Mouse (Mus musculus): ENCODE results near the gene Phactr2. TPM values are rescaled to one million over a fixed set of nuclear protein-coding genes. Genes with fewer than 3 reads are reported as not detected.

Gene Phactr2
- polyA plus RNA-seq, 1 experiment from 2014 or later: 27.2 TPM

GRCm38 (mm10) chr10:13250280-13250679 lies 223.9 kb downstream of the Phactr2 start:
- Histone ChIP-seq H3K4me3 (no peak overlapping the region), H3K9ac (no peak overlapping the region), H3K27me3 (no peaks in the 10 kb centered on the region), H3K4me2 (replicated peaks) (no peak overlapping the region), H3K4me1 (no peaks in the 10 kb centered on the region), H3K27ac (no peak overlapping the region), H3K9me3 (no peaks in the 10 kb centered on the region), H3K36me3 (peaks cover 17% of the 10 kb centered on the region; the same call in 1 of the 2 replicates)
- ATAC-seq (ENCODE audit: insufficient number of reproducible peaks, insufficient read depth, low FRiP score, low TSS enrichment): no peak
- 67% methylated on average over 2 of the region's 2 CpGs for WGBS

DNA sequence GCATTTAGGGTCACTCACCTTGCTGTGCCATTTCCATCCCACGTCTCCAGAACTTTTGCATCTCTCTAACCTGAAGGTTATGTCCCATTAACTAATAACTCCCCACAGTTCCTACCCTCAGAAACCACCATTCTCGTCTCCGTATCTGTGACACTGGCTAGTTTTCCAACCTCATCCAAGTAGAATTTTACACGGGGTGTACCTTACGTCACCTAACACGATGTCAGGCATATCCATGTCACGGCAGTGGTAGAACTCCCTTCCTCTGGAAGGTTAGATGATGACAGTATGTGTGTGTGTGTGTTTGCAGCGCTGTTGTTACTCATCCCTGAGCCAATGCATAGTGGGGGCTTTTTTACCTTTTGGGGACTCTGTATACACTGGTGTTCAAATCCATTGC lies 225.1 kb downstream of the Phactr2 start:
- no peaks in the 10 kb centered on the region for H3K4me1 ChIP-seq
- no peak overlapping the region for H3K4me3 ChIP-seq
- H3K9me3 ChIP-seq: no peaks in the 10 kb centered on the region
- peaks cover 18% of the 10 kb centered on the region; the same call in 1 of the 2 replicates for H3K36me3 ChIP-seq
- no peak overlapping the region for H3K4me2 ChIP-seq (replicated peaks)
- no peaks in the 10 kb centered on the region for H3K27me3 ChIP-seq
- WGBS: 92% methylated on average over 8 of the region's 8 CpGs
- ATAC-seq (ENCODE audit: insufficient number of reproducible peaks, insufficient read depth, low FRiP score, low TSS enrichment): no peak
- H3K9ac ChIP-seq: no peak overlapping the region
- H3K27ac ChIP-seq: no peak overlapping the region

DNA sequence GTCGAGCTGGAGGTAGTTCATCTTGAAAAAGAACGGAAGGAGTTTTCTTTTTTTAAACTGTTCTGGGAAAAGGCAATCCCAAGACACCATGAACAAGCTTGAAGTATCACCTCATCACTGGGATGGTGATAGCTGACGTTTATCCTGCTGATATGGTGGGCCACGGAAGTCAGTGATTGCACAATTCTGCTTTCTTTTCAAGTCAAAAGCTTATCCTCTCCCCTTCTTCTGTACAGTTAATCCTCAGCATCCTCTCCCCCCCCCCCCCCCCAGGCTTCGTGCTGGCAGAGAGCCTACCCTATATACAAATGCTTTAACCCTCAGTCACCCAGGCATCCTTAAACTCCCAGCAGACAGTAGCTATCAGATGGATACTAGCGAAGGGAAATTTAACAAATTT lies 228.5 kb downstream of the Phactr2 start:
- H3K4me1 ChIP-seq: no peaks in the 10 kb centered on the region
- no peak overlapping the region for H3K27ac ChIP-seq
- no peaks in the 10 kb centered on the region for H3K27me3 ChIP-seq
- 64% methylated on average over 6 of the region's 6 CpGs for WGBS
- no peak overlapping the region for H3K4me3 ChIP-seq
- peaks cover 11% of the 10 kb centered on the region; the same call in 1 of the 2 replicates for H3K36me3 ChIP-seq
- H3K9ac ChIP-seq: no peak overlapping the region
- no peaks in the 10 kb centered on the region for H3K9me3 ChIP-seq
- ATAC-seq (ENCODE audit: insufficient number of reproducible peaks, insufficient read depth, low FRiP score, low TSS enrichment): no peak
- no peak overlapping the region for H3K4me2 ChIP-seq (replicated peaks)

- Histone ChIP-seq H3K9ac (no peak overlapping the region), H3K4me2 (replicated peaks) (no peak overlapping the region), H3K4me1 (no peaks in the 10 kb centered on the region), H3K27me3 (no peaks in the 10 kb centered on the region), H3K27ac (no peak overlapping the region), H3K36me3 (peaks cover 11% of the 10 kb centered on the region; the same call in 1 of the 2 replicates), H3K4me3 (no peak overlapping the region), H3K9me3 (no peaks in the 10 kb centered on the region)
- 42% methylated on average over 3 of the region's 3 CpGs for WGBS
- no peak for ATAC-seq (ENCODE audit: insufficient number of reproducible peaks, insufficient read depth, low FRiP score, low TSS enrichment)
These were observed 230.0 kb downstream of the Phactr2 start for GRCm38 (mm10) chr10:13244192-13244591.

GRCm38 (mm10) chr10:13240431-13240830 lies 233.8 kb downstream of the Phactr2 start:
- H3K36me3 ChIP-seq: peaks cover 16% of the 10 kb centered on the region
- no peak overlapping the region for H3K27ac ChIP-seq
- ATAC-seq (ENCODE audit: insufficient number of reproducible peaks, insufficient read depth, low FRiP score, low TSS enrichment): no peak
- no peak overlapping the region for H3K4me3 ChIP-seq
- H3K4me2 ChIP-seq (replicated peaks): no peak overlapping the region
- H3K27me3 ChIP-seq: no peaks in the 10 kb centered on the region
- H3K9ac ChIP-seq: no peak overlapping the region
- WGBS: 72% methylated on average over 4 of the region's 4 CpGs
- H3K4me1 ChIP-seq: no peaks in the 10 kb centered on the region
- H3K9me3 ChIP-seq: no peaks in the 10 kb centered on the region

DNA sequence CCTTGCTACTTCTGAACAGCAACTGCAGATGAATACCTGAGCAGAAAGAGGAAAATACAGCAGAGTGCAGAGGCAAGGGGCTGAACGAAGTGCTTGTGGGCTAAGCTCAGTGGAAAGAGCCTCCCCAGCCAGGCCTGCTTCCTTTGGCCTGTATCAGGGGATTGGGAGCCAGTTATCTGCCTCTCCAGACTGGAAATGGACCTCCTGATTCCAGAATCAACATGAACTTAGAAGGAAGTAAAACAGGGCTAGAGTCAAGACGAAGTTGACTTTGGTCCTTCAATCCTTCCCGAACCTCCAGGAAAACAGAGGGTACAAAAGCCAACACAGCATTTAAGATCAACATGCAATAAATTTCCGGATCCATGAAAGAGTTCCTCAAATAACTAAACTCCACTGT lies 236.0 kb downstream of the Phactr2 start:
- 90% methylated on average over 4 of the region's 4 CpGs for WGBS
- no peak overlapping the region for H3K9ac ChIP-seq

GRCm38 (mm10) chr10:13236866-13237265 lies 237.3 kb downstream of the Phactr2 start:
- Histone ChIP-seq H3K36me3 (peaks cover 17% of the 10 kb centered on the region), H3K9me3 (no peaks in the 10 kb centered on the region), H3K4me3 (no peak overlapping the region), H3K27me3 (no peaks in the 10 kb centered on the region), H3K27ac (no peak overlapping the region), H3K4me2 (replicated peaks) (no peak overlapping the region), H3K4me1 (peaks cover 7% of the 10 kb centered on the region; the same call in 1 of the 2 replicates), H3K9ac (no peak overlapping the region)
- no peak for ATAC-seq (ENCODE audit: insufficient number of reproducible peaks, insufficient read depth, low FRiP score, low TSS enrichment)
- WGBS: 93% methylated on average over 5 of the region's 5 CpGs

More for the DNA sequence above, 236.0 kb downstream of the Phactr2 start:
- H3K36me3 ChIP-seq: peaks cover 13% of the 10 kb centered on the region
- ATAC-seq (ENCODE audit: insufficient number of reproducible peaks, insufficient read depth, low FRiP score, low TSS enrichment): no peak
- H3K4me3 ChIP-seq: no peak overlapping the region
- no peaks in the 10 kb centered on the region for H3K27me3 ChIP-seq
- H3K4me1 ChIP-seq: peaks cover 2% of the 10 kb centered on the region; the same call in 1 of the 2 replicates
- H3K4me2 ChIP-seq (replicated peaks): no peak overlapping the region
- no peaks in the 10 kb centered on the region for H3K9me3 ChIP-seq
- H3K27ac ChIP-seq: no peak overlapping the region

DNA sequence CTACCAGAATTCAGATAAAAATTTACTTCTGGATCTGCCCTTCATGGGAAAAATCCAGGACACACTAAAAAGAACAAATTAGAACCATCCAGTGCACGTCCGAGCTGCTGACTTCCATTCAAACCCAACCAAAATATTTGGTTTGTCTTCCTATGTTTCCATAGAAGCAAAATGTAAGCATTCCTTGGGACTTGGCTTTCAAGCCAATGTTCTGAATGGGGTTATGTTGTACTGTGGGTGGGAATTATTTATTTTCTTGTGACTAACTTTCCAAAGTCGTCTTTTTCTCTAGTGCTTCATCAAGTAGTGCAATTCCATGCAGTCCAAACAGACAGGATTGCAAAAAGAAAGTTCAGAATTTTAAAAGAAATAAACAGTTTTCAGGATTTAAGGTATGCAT lies 239.7 kb downstream of the Phactr2 start:
- H3K36me3 ChIP-seq: peaks cover 21% of the 10 kb centered on the region
- no peaks in the 10 kb centered on the region for H3K9me3 ChIP-seq
- no peaks in the 10 kb centered on the region for H3K27me3 ChIP-seq
- no peak overlapping the region for H3K4me3 ChIP-seq
- ATAC-seq (ENCODE audit: insufficient number of reproducible peaks, insufficient read depth, low FRiP score, low TSS enrichment): no peak
- peaks cover 7% of the 10 kb centered on the region; the same call in 1 of the 2 replicates for H3K4me1 ChIP-seq
- 57% methylated on average over 3 of the region's 3 CpGs for WGBS
- H3K4me2 ChIP-seq (replicated peaks): no peak overlapping the region
- H3K9ac ChIP-seq: no peak overlapping the region
- no peak overlapping the region for H3K27ac ChIP-seq

- Histone ChIP-seq H3K4me2 (replicated peaks) (no peak overlapping the region), H3K9ac (no peak overlapping the region), H3K36me3 (peaks cover 18% of the 10 kb centered on the region), H3K27me3 (no peaks in the 10 kb centered on the region), H3K9me3 (no peaks in the 10 kb centered on the region), H3K4me1 (peaks cover 7% of the 10 kb centered on the region; the same call in 1 of the 2 replicates), H3K27ac (no peak overlapping the region), H3K4me3 (no peak overlapping the region)
- no peak for ATAC-seq (ENCODE audit: insufficient number of reproducible peaks, insufficient read depth, low FRiP score, low TSS enrichment)
- WGBS: 85% methylated on average over 10 of the region's 10 CpGs
These were observed 240.3 kb downstream of the Phactr2 start for GRCm38 (mm10) chr10:13233941-13234340.

DNA sequence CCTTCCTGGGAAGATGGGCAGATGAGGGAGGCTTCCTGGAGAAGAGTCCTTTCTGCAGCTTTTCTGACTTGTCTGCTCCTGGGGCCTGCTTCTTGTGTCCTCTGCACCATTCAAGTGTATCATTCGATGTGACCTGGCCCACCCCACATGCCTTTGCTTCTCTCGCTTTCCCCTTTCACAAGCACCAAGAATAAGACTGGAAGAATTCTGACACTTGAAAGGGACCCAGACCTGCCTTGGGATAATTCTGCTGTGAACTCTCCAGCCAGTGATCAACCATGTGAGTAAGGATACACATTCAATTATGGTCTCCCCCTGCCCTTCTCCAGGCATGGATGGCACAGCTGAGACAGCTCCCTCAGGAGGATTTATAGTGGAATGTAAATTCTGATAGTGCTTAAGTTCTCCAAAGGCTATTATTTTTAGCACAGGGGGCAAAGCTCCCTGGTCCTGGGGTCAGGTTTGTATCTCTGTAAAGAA lies 241.0 kb downstream of the Phactr2 start:
- Histone ChIP-seq H3K9ac (no peak overlapping the region), H3K4me2 (replicated peaks) (no peak overlapping the region), H3K27ac (no peak overlapping the region; the same call in 1 of the 2 replicates), H3K27me3 (no peaks in the 10 kb centered on the region), H3K36me3 (peaks cover 13% of the 10 kb centered on the region), H3K9me3 (no peaks in the 10 kb centered on the region), H3K4me3 (no peak overlapping the region), H3K4me1 (peaks cover 7% of the 10 kb centered on the region; the same call in 1 of the 2 replicates)
- WGBS: 75% methylated on average over 2 of the region's 2 CpGs
- ATAC-seq (ENCODE audit: insufficient number of reproducible peaks, insufficient read depth, low FRiP score, low TSS enrichment): no peak

GRCm38 (mm10) chr10:13232443-13233142 lies 241.6 kb downstream of the Phactr2 start:
- H3K4me2 ChIP-seq (replicated peaks): no peak overlapping the region
- WGBS: 62% methylated on average over 9 of the region's 9 CpGs
- H3K9ac ChIP-seq: no peak overlapping the region
- no peak overlapping the region for H3K4me3 ChIP-seq
- ATAC-seq (ENCODE audit: insufficient number of reproducible peaks, insufficient read depth, low FRiP score, low TSS enrichment): no peak
- peaks cover 8% of the 10 kb centered on the region for H3K36me3 ChIP-seq
- H3K9me3 ChIP-seq: no peaks in the 10 kb centered on the region
- no peak overlapping the region; the same call in 1 of the 2 replicates for H3K27ac ChIP-seq
- H3K4me1 ChIP-seq: peaks cover 7% of the 10 kb centered on the region; the same call in 1 of the 2 replicates
- no peaks in the 10 kb centered on the region for H3K27me3 ChIP-seq

DNA sequence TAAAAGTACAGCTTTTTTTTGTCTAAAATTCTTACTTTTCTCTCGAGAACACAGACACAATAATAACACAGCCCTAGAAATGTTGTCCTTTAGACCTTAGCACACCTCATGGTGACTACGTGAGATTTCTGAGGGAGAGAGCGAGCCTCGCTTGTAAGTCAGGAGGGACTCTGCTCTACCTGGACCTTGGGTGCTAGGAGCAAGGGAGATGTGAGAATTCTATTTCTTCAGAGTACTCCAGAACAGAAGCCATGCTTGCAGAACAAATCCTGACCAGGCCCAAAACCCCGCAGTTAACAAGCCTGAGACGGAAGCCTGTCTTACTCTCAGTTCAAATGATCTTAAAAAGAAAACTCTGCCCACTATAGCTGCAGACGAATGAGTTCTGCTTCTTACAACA lies 243.5 kb downstream of the Phactr2 start:
- ATAC-seq (ENCODE audit: insufficient number of reproducible peaks, insufficient read depth, low FRiP score, low TSS enrichment): no peak

More for the DNA sequence above, 243.5 kb downstream of the Phactr2 start:
- Histone ChIP-seq H3K4me3 (no peak overlapping the region), H3K4me1 (peaks cover 7% of the 10 kb centered on the region; the same call in 1 of the 2 replicates), H3K36me3 (peaks cover 12% of the 10 kb centered on the region), H3K27me3 (no peaks in the 10 kb centered on the region), H3K9me3 (no peaks in the 10 kb centered on the region), H3K9ac (no peak overlapping the region), H3K4me2 (replicated peaks) (no peak overlapping the region), H3K27ac (no peak overlapping the region)
- 89% methylated on average over 7 of the region's 7 CpGs for WGBS

Measured in embryonic facial prominence, embryonic 12.5 days (tissue).